Mouse (Mus musculus) intestine, embryonic 16.5 days (tissue): Measurements from ENCODE around the gene Plekhf1. TPM values are rescaled to one million over a fixed set of nuclear protein-coding genes. Genes with fewer than 3 reads are reported as not detected.

Experiments used
- polyA plus RNA-seq: library from polyadenylated mRNA; unstranded; fragments of >200 nt; fragmentation: Nextera tagmentation; extraction: Ambion mirVana; gene quantifications from 2 replicates; pipeline ENCODE4 v1.2.1, GENCODE M21; 2015

Gene Plekhf1
- polyA plus RNA-seq, 1 experiment from 2014 or later = 4.5 TPM

Other genes starting within 250 kb of the Plekhf1 start
- gene Uri1, start 204.5 kb downstream of the Plekhf1 start, polyA plus RNA-seq = 29.6 TPM in 2 replicates
- 45.8 and 55.9 TPM in 2 replicates for gene Ccne1, start 120.5 kb downstream of the Plekhf1 start, polyA plus RNA-seq
- 16.6 TPM in 2 replicates for gene 1600014C10Rik, start 44.8 kb downstream of the Plekhf1 start, polyA plus RNA-seq
- gene Pop4, start 43.4 kb upstream of the Plekhf1 start, polyA plus RNA-seq = 38.4 and 43.7 TPM in 2 replicates